Mouse (Mus musculus) heart, embryonic 10.5 days (tissue): ENCODE measurements around the gene Mpp2. TPM values are rescaled to one million over a fixed set of nuclear protein-coding genes. Genes with fewer than 3 reads are reported as not detected.
A peak's percentile ranks its signal among the peaks of the same experiment; 100 is the strongest.

Source experiments
- DNase-seq: peaks from one replicate; pipeline ENCODE4 v3.0.0-alpha.2; 2017; ENCODE audit warnings: low spot score
- H3K27ac ChIP-seq: fragments of 300-500 bp; sonication (generic); 2 replicates; pipeline ENCODE4 v1.5.1; 2016; ENCODE audit warnings: mild to moderate bottlenecking
- H3K27me3 ChIP-seq: fragments of 300-500 bp; sonication (generic); 2 replicates; pipeline ENCODE4 v1.6.1; 2016; ENCODE audit warnings: mild to moderate bottlenecking; ENCODE audit not compliant: poor library complexity, insufficient read depth, severe bottlenecking
- H3K36me3 ChIP-seq: fragments of 300-500 bp; sonication (generic); 2 replicates; pipeline ENCODE4 v1.6.1; 2016; ENCODE audit warnings: mild to moderate bottlenecking, moderate library complexity
- H3K4me1 ChIP-seq: fragments of 300-500 bp; sonication (generic); 2 replicates; pipeline ENCODE4 v1.6.1; 2016; ENCODE audit warnings: mild to moderate bottlenecking
- H3K4me3 ChIP-seq: fragments of 300-500 bp; sonication (generic); 2 replicates; pipeline ENCODE4 v1.5.1; 2016; ENCODE audit warnings: mild to moderate bottlenecking, moderate library complexity
- H3K9me3 ChIP-seq: fragments of 300-500 bp; sonication (generic); 2 replicates; pipeline ENCODE4 v1.6.1; 2016; ENCODE audit warnings: mild to moderate bottlenecking, moderate library complexity
- WGBS: fragments of 180-500 bp; shearing (Covaris S2); methylation state at CpG from one replicate; pipeline ENCODE4 v1.1.7; 2016; 5-methylcytosine and 5-hydroxymethylcytosine counted together
- polyA plus RNA-seq: library from polyadenylated mRNA; unstranded; fragments of >200 nt; fragmentation: Nextera tagmentation; extraction: Ambion mirVana; gene quantifications from 2 replicates; pipeline ENCODE4 v1.2.1, GENCODE M21; 2016

Gene Mpp2
- polyA plus RNA-seq, 1 experiment from 2014 or later, result 20.1 TPM

GRCm38 (mm10) chr11:102095676-102096075, 7.4 kb upstream of the Mpp2 start:
- peak overlapping the region; percentile 73 for H3K27ac ChIP-seq
- H3K9me3 ChIP-seq, result no peaks in the 10 kb centered on the region
- H3K27me3 ChIP-seq, result peaks cover 32% of the 10 kb centered on the region
- H3K36me3 ChIP-seq, result no peaks in the 10 kb centered on the region
- no peak for DNase-seq
- WGBS, result 56% methylated on average over 3 of the region's 3 CpGs
- H3K4me1 ChIP-seq, result peaks cover 40% of the 10 kb centered on the region
- no peak overlapping the region for H3K4me3 ChIP-seq

GRCm38 (mm10) chr11:102089088-102089808, 933 bp upstream of the Mpp2 start:
- under 1% methylated on average over 20 of the region's 20 CpGs for WGBS
- Histone ChIP-seq H3K36me3 (peaks cover 8% of the 10 kb centered on the region), H3K4me3 (peak overlapping the region; percentile 69), H3K27ac (peak overlapping the region; percentile 86), H3K9me3 (no peaks in the 10 kb centered on the region), H3K4me1 (peaks cover 48% of the 10 kb centered on the region), H3K27me3 (no peaks in the 10 kb centered on the region)
- peak; percentile 95 for DNase-seq

- peaks cover 49% of the 10 kb centered on the region for H3K4me1 ChIP-seq
- H3K27ac ChIP-seq, result peak overlapping the region; percentile 86
- peak; percentile 95 for DNase-seq
- peaks cover 14% of the 10 kb centered on the region for H3K36me3 ChIP-seq
- H3K4me3 ChIP-seq, result peak overlapping the region; percentile 69
- no peaks in the 10 kb centered on the region for H3K27me3 ChIP-seq
- under 1% methylated on average over 39 of the region's 39 CpGs for WGBS
- H3K9me3 ChIP-seq, result no peaks in the 10 kb centered on the region
These were observed 1.1 kb downstream of the Mpp2 start for GRCm38 (mm10) chr11:102087081-102087751.

- no peaks in the 10 kb centered on the region for H3K9me3 ChIP-seq
- no peak for DNase-seq
- H3K36me3 ChIP-seq, result peaks cover 14% of the 10 kb centered on the region
- H3K27me3 ChIP-seq, result peaks cover 4% of the 10 kb centered on the region; the same call in 1 of the 2 replicates
- peaks cover 58% of the 10 kb centered on the region for H3K4me1 ChIP-seq
- WGBS, result 14% methylated on average over 3 of the region's 3 CpGs
- peak overlapping the region; percentile 86 for H3K27ac ChIP-seq
- H3K4me3 ChIP-seq, result peak overlapping the region; percentile 69
These were observed 2.0 kb downstream of the Mpp2 start for GRCm38 (mm10) chr11:102086331-102086730.

- Histone ChIP-seq H3K27me3 (peaks cover 16% of the 10 kb centered on the region), H3K4me1 (peaks cover 53% of the 10 kb centered on the region), H3K4me3 (no peak overlapping the region), H3K36me3 (peaks cover 26% of the 10 kb centered on the region), H3K9me3 (no peaks in the 10 kb centered on the region), H3K27ac (no peak overlapping the region)
- WGBS, result 47% methylated on average over 7 of the region's 7 CpGs
- no peak for DNase-seq
These were observed 4.2 kb downstream of the Mpp2 start for GRCm38 (mm10) chr11:102084159-102084558.

GRCm38 (mm10) chr11:102083193-102083592, 5.1 kb downstream of the Mpp2 start:
- Histone ChIP-seq H3K36me3 (peaks cover 31% of the 10 kb centered on the region), H3K4me1 (peaks cover 48% of the 10 kb centered on the region), H3K9me3 (no peaks in the 10 kb centered on the region), H3K27ac (no peak overlapping the region), H3K27me3 (peaks cover 16% of the 10 kb centered on the region), H3K4me3 (no peak overlapping the region)
- 68% methylated on average over 4 of the region's 4 CpGs for WGBS
- DNase-seq, result no peak

GRCm38 (mm10) chr11:102082322-102082721, 6.0 kb downstream of the Mpp2 start:
- H3K27me3 ChIP-seq, result peaks cover 16% of the 10 kb centered on the region
- peak; percentile 94 for DNase-seq
- 0% methylated on average over 18 of the region's 18 CpGs for WGBS
- H3K4me3 ChIP-seq, result peak overlapping the region; percentile 56
- H3K27ac ChIP-seq, result peak overlapping the region; percentile 59
- H3K36me3 ChIP-seq, result peaks cover 34% of the 10 kb centered on the region
- H3K4me1 ChIP-seq, result peaks cover 43% of the 10 kb centered on the region
- H3K9me3 ChIP-seq, result no peaks in the 10 kb centered on the region

- Histone ChIP-seq H3K4me3 (no peak overlapping the region), H3K4me1 (peaks cover 10% of the 10 kb centered on the region), H3K9me3 (no peaks in the 10 kb centered on the region), H3K36me3 (peaks cover 36% of the 10 kb centered on the region), H3K27me3 (0 out of 2 replicates have a peak, but pooled peaks cover 3% of the 10 kb centered on the region), H3K27ac (no peak overlapping the region)
- 85% methylated on average over 14 of the region's 14 CpGs for WGBS
- DNase-seq, result no peak
These were observed 14.6 kb downstream of the Mpp2 start for GRCm38 (mm10) chr11:102073722-102074121.

- Histone ChIP-seq H3K4me1 (peaks cover 10% of the 10 kb centered on the region), H3K4me3 (no peak overlapping the region), H3K36me3 (peaks cover 29% of the 10 kb centered on the region; the same call in 1 of the 2 replicates), H3K9me3 (no peaks in the 10 kb centered on the region), H3K27ac (no peak overlapping the region), H3K27me3 (0 out of 2 replicates have a peak, but pooled peaks cover 3% of the 10 kb centered on the region)
- DNase-seq, result no peak
- 79% methylated on average over 5 of the region's 5 CpGs for WGBS
These were observed 15.6 kb downstream of the Mpp2 start for GRCm38 (mm10) chr11:102072729-102073128.

GRCm38 (mm10) chr11:102070426-102070825, 17.9 kb downstream of the Mpp2 start:
- H3K36me3 ChIP-seq, result 0 out of 2 replicates have a peak, but pooled peaks cover 13% of the 10 kb centered on the region
- H3K9me3 ChIP-seq, result no peaks in the 10 kb centered on the region
- H3K27me3 ChIP-seq, result 0 out of 2 replicates have a peak, but pooled peaks cover 3% of the 10 kb centered on the region
- DNase-seq, result no peak
- no peak overlapping the region for H3K27ac ChIP-seq
- peak overlapping the region; percentile 43 for H3K4me3 ChIP-seq
- WGBS, result 3% methylated on average over 13 of the region's 13 CpGs
- peaks cover 18% of the 10 kb centered on the region for H3K4me1 ChIP-seq

GRCm38 (mm10) chr11:102069633-102070032, 18.7 kb downstream of the Mpp2 start:
- peaks cover 18% of the 10 kb centered on the region for H3K4me1 ChIP-seq
- no peak overlapping the region for H3K27ac ChIP-seq
- no peak for DNase-seq
- H3K36me3 ChIP-seq, result 0 out of 2 replicates have a peak, but pooled peaks cover 8% of the 10 kb centered on the region
- 51% methylated on average over 11 of the region's 11 CpGs for WGBS
- no peaks in the 10 kb centered on the region for H3K9me3 ChIP-seq
- no peak overlapping the region for H3K4me3 ChIP-seq
- 0 out of 2 replicates have a peak, but pooled peaks cover 3% of the 10 kb centered on the region for H3K27me3 ChIP-seq

- H3K9me3 ChIP-seq, result no peaks in the 10 kb centered on the region
- no peak overlapping the region for H3K27ac ChIP-seq
- H3K27me3 ChIP-seq, result 0 out of 2 replicates have a peak, but pooled peaks cover 3% of the 10 kb centered on the region
- DNase-seq, result no peak
- peaks cover 18% of the 10 kb centered on the region for H3K4me1 ChIP-seq
- WGBS, result 32% methylated on average over 2 of the region's 2 CpGs
- H3K36me3 ChIP-seq, result peaks cover 9% of the 10 kb centered on the region
- H3K4me3 ChIP-seq, result no peak overlapping the region
These were observed 19.3 kb downstream of the Mpp2 start for GRCm38 (mm10) chr11:102068969-102069368.

GRCm38 (mm10) chr11:102063076-102063475, 25.2 kb downstream of the Mpp2 start:
- Histone ChIP-seq H3K27me3 (peaks cover 42% of the 10 kb centered on the region), H3K27ac (no peak overlapping the region), H3K9me3 (no peaks in the 10 kb centered on the region), H3K36me3 (peaks cover 45% of the 10 kb centered on the region), H3K4me1 (peaks cover 27% of the 10 kb centered on the region), H3K4me3 (no peak overlapping the region)
- DNase-seq, result no peak
- WGBS, result 76% methylated on average over 13 of the region's 13 CpGs
